Mouse (Mus musculus): ENCODE results near the gene G0s2.

- TF ChIP-seq GATA1 (IDR thresholded peaks at IDR 0.05; ENCODE audit: borderline replicate concordance, low read length), result no peak
- no peak for TF ChIP-seq FLI1 (IDR thresholded peaks at IDR 0.05; ENCODE audit: low read length)
Observed at GRCm38 (mm10) chr1:193263955-193264598, 8.9 kb downstream of the G0s2 start, which contains the start of gene Hsd11b1.

All from megakaryocyte, embryonic 14.5 days (primary cell).